10 mouse cellular contexts compared by ENCODE assay signal in the genomic region with DNA sequence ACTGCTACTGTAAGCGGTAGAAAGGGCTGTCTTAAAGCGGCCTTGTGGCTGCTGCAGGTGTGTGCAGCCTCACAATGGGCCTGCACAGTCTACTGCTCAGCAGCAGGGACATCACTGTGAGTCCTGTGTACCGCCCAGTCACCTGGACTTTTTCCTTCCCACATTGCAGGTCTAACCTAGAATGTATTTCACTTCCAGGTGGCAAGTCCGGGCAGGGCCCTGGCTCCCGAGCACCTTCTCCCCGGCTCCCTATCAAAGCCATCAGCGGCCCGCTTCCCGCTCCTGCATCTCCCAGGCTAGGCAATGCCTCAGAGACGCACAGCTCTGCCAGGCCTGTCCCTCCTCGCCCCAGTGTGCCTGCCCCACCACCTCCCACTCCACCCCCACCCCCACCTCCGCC. TPM values are rescaled to one million over a fixed set of nuclear protein-coding genes. Genes with fewer than 3 reads are reported as not detected.
DNase-seq lines count a peak whose midpoint lies in the region; ATAC-seq and TF ChIP-seq lines count a peak whose summit lies in the region.
"Had no signal": no experiment of that assay in that cellular context is flagged by ENCODE, and none has a peak within 500 bp of the region (broad histone marks: within the 10 kb centered on the region; RNA-seq: fewer than 3 reads in every experiment).

No protein-coding gene starts in this region.

- no peak overlapping the region for H3K27ac ChIP-seq in heart, embryonic 11.5 days (ENCODE audit: low read depth, low read length)
- no peak overlapping the region for H3K27ac ChIP-seq in thymus, adult 2 months (ENCODE audit: control insufficient read depth, insufficient read depth, low read length)
- peak overlapping the region; percentile 71 for H3K27ac ChIP-seq in limb, embryonic 10.5 days
- H3K27ac ChIP-seq in stomach, postnatal 0 days (replicated peaks): no peak overlapping the region

- TF ChIP-seq CTCF in thymus, adult 2 months (IDR thresholded peaks at IDR 0.05; ENCODE audit: borderline replicate concordance, control insufficient read depth, extremely low read depth, insufficient read depth, low read length, poor library complexity): no peak
- no peak for TF ChIP-seq CTCF in stomach, postnatal 0 days (IDR thresholded peaks at IDR 0.05; ENCODE audit: low read depth)

- H3K4me3 ChIP-seq in heart, embryonic 11.5 days (ENCODE audit: low read depth, low read length): peak overlapping the region; percentile 37
- H3K4me3 ChIP-seq in thymus, adult 2 months (ENCODE audit: control insufficient read depth, insufficient read depth, low read length): no peak overlapping the region
- peak overlapping the region; percentile 56 for H3K4me3 ChIP-seq in limb, embryonic 10.5 days
- H3K4me3 ChIP-seq in stomach, postnatal 0 days (ENCODE audit: low read depth, low read length): no peak overlapping the region

- H3K36me3 ChIP-seq in heart, embryonic 11.5 days (ENCODE audit: control insufficient read depth, insufficient read depth, low read length): no peaks in the 10 kb centered on the region
- no peaks in the 10 kb centered on the region for H3K36me3 ChIP-seq in thymus, adult 2 months (ENCODE audit: control insufficient read depth, insufficient read depth, low read length)
- no peaks in the 10 kb centered on the region for H3K36me3 ChIP-seq in limb, embryonic 10.5 days
- no peaks in the 10 kb centered on the region for H3K36me3 ChIP-seq in stomach, postnatal 0 days (ENCODE audit: control insufficient read depth, insufficient read depth, low read length)

- H3K9me3 ChIP-seq in heart, embryonic 11.5 days (replicated peaks; ENCODE audit: control insufficient read depth, low read length): no peaks in the 10 kb centered on the region
- H3K9me3 ChIP-seq in limb, embryonic 10.5 days (replicated peaks): no peaks in the 10 kb centered on the region
- no peaks in the 10 kb centered on the region for H3K9me3 ChIP-seq in stomach, postnatal 0 days (ENCODE audit: control insufficient read depth, low read length)

- no peak for TF ChIP-seq POLR2A in thymus, adult 2 months (IDR thresholded peaks at IDR 0.05; ENCODE audit: control insufficient read depth, extremely low read depth, insufficient read depth, low read length, poor library complexity)

- TF ChIP-seq EP300 in stomach, postnatal 0 days (optimal IDR thresholded peaks at IDR 0.05): no peak

- no peaks in the 10 kb centered on the region for H3K4me1 ChIP-seq in heart, embryonic 11.5 days (ENCODE audit: control insufficient read depth, insufficient read depth, low read length)
- peaks cover 2% of the 10 kb centered on the region; the same call in 1 of the 2 replicates for H3K4me1 ChIP-seq in thymus, adult 2 months (replicated peaks; ENCODE audit: control insufficient read depth, insufficient read depth, low read length)
- H3K4me1 ChIP-seq in limb, embryonic 10.5 days: peaks cover 28% of the 10 kb centered on the region
- no peaks in the 10 kb centered on the region for H3K4me1 ChIP-seq in stomach, postnatal 0 days (replicated peaks; ENCODE audit: control insufficient read depth, insufficient read depth)

- 15% methylated on average over 12 of the region's 12 CpGs for WGBS in heart, embryonic 11.5 days (ENCODE audit: insufficient replicate concordance)
- 61% methylated on average over 12 of the region's 12 CpGs for WGBS in thymus, adult 2 months
- 12% methylated on average over 12 of the region's 12 CpGs for WGBS in limb, embryonic 10.5 days
- WGBS in stomach, postnatal 0 days: 31% methylated on average over 12 of the region's 12 CpGs

- intact Hi-C loops in left cerebral cortex, postnatal 36 days (cut with DNase I): no loop called here

- H3K4me2 ChIP-seq in heart, embryonic 11.5 days: peak overlapping the region; percentile 72
- H3K4me2 ChIP-seq in stomach, postnatal 0 days (replicated peaks; ENCODE audit: low read depth): peak overlapping the region; percentile 42

- no peak for ATAC-seq in heart, embryonic 11.5 days (replicated peaks; ENCODE audit: insufficient number of reproducible peaks, low FRiP score, low TSS enrichment)
- ATAC-seq in stomach, postnatal 0 days (ENCODE audit: low FRiP score, low TSS enrichment): no peak; the same call in 1 of the 2 replicates

- peaks cover 10% of the 10 kb centered on the region; the same call in 1 of the 2 replicates for H3K27me3 ChIP-seq in heart, embryonic 11.5 days (ENCODE audit: control insufficient read depth, insufficient read depth, low read length)
- no peaks in the 10 kb centered on the region for H3K27me3 ChIP-seq in thymus, adult 2 months (ENCODE audit: control insufficient read depth, insufficient read depth, low read length)
- H3K27me3 ChIP-seq in limb, embryonic 10.5 days (ENCODE audit: low read depth, poor library complexity, severe bottlenecking): peaks cover 45% of the 10 kb centered on the region
- H3K27me3 ChIP-seq in stomach, postnatal 0 days (ENCODE audit: control insufficient read depth, insufficient read depth, low read length): no peaks in the 10 kb centered on the region

- no peak for DNase-seq in heart, adult 18-20 months
- DNase-seq in thymus, adult 2 months: peak; percentile 9
- DNase-seq in thymus, postnatal 14 days: no peak
- peak; percentile 50 for DNase-seq in limb, embryonic 10.5 days (ENCODE audit: low spot score)
- DNase-seq in stomach, postnatal 0 days (ENCODE audit: low spot score): peak; percentile 18
- DNase-seq in ovary, postnatal 14 days (ENCODE audit: low spot score): no peak
- no peak for DNase-seq in left cerebral cortex, postnatal 36 days (ENCODE audit: low spot score in 2 of 2)
- DNase-seq: adrenal gland, postnatal 25 days; lung, postnatal 36 days had no signal

- no peak overlapping the region for H3K9ac ChIP-seq in heart, embryonic 11.5 days (ENCODE audit: low read depth, low read length)
- no peak overlapping the region for H3K9ac ChIP-seq in stomach, postnatal 0 days (ENCODE audit: low read length)

RNA-seq across cellular contexts. Expression of gene Wipf3, which starts 55.6 kb away (rescaled TPM):
- polyA plus RNA-seq in heart, embryonic 11.5 days (2014; fragmentation: Nextera tagmentation; extraction: Ambion mirVana): 3.5 and 3.8 TPM in 2 replicates
- total RNA-seq in heart, adult 18-20 months (2021): 10 to 100 TPM; 28.6 to 32.7 TPM
- polyA plus RNA-seq in thymus, adult 2 months (2012; rRNA removed): 1.1 and 1.6 TPM in 2 replicates
- polyA plus RNA-seq in limb, embryonic 10.5 days (2016; fragmentation: Nextera tagmentation; extraction: Ambion mirVana): 0.68 and 1.0 TPM in 2 replicates
- 0.32 and 0.52 TPM in 2 replicates for polyA plus RNA-seq in stomach, postnatal 0 days (2015; fragmentation: Nextera tagmentation; extraction: Ambion mirVana)
- total RNA-seq in left cerebral cortex, postnatal 36 days (2021): 100 to 1,000 TPM in 1 of 2 experiments, 10 to 100 TPM in 1; 72.1 to 106 TPM

Comparison
In these comparisons a context has a peak if more than half of its experiments do, and no peak if none do; other contexts are left out.
1. DNase-seq: peak in thymus, adult 2 months (single experiment), limb, embryonic 10.5 days (single experiment) and stomach, postnatal 0 days (single experiment); none in heart, adult 18-20 months (0 of 2), thymus, postnatal 14 days (single experiment), ovary, postnatal 14 days (single experiment) and left cerebral cortex, postnatal 36 days (0 of 2).
2. H3K4me3 ChIP-seq: peak in heart, embryonic 11.5 days (single experiment) and limb, embryonic 10.5 days (single experiment); none in thymus, adult 2 months (single experiment) and stomach, postnatal 0 days (single experiment).